Mouse (Mus musculus) retina, embryonic 14.5 days (tissue): Measurements from ENCODE around the gene Usp29.

Experiments
- DNase-seq: peaks from one replicate; pipeline ENCODE4 v3.0.0-alpha.2; 2015; ENCODE audit warnings: low spot score

Gene Usp29

DNA sequence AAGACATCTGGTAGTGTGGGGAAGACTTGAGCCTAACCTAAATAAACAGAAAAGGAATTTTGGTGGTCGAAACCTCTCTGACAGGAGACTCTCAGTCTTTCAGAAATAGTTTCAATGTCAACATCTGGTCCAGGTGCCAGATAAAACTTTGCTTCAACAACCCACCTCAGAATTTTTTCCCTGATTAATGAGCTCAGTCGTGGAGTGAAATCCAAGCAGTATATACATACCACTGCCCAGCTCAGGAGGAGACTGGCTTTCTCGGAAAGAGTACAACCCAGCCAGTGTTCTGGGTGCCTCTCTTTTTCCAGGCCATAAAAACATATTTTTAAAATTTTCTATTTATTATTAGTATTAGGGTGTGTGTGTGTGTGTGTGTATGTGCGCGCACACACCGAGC lies 89.9 kb downstream of the Usp29 start:
- no peak for DNase-seq

DNA sequence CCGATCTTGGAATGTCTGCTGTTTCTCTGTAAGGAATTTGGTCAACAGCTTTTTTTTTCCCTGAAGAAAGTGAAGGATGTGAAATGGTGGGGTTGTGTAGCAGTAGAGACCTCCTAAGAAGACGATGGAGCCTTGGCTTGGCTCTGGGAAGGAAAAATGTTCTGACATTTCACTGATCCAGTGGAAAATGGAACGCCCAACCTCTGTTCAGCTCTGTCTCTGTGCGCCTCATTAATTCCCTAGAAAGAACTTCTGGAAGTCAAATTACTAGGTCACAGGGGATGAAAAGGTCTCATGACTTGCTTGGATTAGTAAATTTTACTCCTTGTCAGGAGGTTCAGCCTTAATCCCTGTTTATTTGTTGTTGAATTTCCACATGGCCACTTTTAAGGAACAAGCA lies 92.3 kb downstream of the Usp29 start:
- DNase-seq = peak; percentile 38

DNA sequence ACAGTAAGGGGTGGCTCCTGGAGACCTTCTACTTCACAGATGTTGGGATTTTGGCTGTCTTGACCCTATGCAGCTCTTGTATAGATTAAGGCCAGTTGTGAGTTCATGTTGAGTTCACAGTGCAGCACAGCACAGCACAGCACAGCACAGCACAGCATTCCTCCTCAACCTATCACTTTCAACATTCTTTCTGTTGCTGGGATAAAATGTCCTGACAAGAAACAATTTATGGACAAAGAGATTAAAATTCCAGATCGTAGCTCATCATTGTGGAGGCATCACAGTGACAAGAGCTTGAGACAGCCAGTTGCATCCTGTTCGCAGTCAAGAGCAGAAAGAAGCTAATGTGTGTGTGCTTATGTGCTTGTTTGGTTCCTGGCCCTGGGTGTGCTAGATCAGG lies 93.3 kb downstream of the Usp29 start:
- no peak for DNase-seq

DNA sequence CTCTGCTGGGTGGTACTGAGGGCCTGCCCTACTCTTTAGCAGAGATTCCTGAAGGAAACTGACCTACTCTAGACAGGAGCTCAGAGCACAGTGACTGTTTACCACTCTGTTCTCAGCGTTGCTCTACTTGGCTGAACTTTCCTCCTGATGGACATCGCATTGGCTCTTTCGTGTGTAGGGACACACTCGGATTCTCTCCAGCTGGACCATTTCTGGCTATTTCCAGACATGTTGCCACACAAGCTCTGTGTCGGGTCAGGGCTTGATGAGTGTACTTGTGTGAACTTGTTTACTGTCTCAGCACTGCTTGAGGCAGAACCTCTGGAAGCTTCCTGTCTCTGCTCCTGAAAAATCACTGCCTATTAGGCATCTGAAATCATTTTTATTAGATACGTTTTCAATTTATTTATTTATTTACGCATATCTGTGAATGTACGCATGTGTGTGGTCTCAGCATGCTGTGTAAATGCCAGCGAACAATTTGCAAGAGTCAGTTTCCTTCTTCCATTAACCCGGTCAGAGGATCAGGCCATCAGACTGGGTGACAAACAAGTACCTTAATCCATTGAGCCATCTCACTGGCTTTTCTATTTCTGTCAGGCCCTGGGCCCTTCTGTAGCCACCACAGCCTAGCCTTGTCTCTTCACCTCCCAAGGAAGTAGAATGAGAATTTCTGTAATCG lies 95.7 kb downstream of the Usp29 start:
- DNase-seq = no peak

DNA sequence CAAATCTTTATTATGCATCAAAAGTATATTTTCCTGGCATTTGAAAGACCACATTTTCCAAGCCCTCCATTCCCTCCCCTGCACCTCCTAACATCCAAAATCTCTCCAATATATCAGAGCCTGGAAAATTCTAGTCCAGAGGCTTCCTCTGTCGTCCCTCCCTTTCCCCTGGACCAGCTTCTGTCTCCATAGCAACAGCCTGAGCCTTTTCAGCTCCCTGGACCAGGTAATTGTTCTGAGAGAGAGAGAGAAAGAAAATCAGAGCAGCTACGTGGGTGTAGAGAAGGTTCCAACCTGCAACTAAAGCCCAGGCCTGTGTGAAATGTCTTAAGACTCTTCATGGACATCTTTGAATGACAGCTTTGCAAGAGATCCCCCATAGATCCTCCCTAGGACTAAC lies 98.8 kb downstream of the Usp29 start:
- DNase-seq = no peak

DNA sequence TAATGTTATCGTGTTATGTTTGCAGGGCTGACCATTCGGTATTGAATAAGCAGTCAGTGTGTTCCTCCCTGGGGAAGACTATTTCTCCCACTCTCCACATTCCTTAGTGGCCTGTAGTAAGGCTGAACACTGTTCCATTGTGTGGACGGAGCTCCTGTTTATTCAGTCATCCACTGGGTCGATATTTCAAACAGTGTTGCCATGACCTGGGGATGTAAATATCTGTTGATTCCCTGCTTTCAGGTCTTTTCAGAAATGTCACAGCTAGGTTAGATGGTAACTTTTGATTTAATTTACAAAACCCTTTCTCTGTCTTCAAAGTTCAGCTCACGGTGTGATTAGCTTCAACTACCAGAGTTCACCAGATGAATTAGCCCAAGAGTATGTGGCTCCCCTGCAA lies 104.6 kb downstream of the Usp29 start:
- no peak for DNase-seq

DNA sequence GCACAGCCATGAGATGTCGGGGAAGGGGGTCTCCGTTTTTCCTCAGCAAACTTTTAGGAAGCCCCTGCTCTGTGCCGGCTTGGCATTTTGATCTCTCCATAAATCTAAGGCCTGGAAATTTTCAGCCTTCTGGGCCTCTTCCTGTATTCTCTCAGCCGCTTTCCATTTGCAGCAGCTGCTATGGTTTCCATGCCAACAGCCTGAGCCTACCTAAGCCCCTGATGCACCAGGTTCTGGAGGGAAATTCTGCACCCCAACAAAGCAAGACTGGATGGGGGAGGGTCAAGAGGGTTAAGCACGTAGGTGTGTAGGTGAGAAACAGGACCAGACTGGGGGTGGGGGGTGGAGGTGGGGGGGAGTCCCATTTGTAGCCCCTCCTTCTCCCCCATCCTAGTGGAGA lies 105.0 kb downstream of the Usp29 start:
- DNase-seq = peak; percentile 24

DNA sequence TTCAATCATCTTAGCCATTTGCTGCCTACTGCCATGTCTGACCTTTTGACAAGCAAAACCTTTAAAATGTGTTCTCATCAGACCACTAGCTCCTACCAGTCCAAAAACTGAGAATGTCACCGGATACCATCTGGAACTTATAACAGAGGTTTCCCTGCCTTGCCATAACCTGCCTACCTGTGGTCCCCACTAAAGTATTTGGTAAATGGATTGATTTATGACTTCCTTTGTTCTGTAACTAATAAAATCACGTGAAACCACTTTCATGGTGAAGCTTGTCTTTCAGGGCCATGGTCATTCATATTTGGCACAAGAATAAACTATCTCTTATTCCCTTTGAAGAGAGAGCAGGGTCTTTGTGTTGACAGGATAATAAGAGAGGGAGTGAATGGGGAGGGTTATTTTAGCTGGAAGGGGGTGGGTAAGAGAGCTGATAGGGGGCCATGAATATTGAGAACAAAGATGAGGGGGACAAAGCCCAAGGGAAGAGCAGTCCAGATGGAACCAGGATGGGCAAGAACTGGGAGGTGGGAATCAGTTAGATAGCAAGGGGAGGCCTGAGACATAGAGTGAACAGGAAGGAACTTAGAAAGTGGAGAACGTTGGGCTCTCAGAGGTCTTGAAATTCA lies 107.0 kb downstream of the Usp29 start:
- DNase-seq = no peak

DNA sequence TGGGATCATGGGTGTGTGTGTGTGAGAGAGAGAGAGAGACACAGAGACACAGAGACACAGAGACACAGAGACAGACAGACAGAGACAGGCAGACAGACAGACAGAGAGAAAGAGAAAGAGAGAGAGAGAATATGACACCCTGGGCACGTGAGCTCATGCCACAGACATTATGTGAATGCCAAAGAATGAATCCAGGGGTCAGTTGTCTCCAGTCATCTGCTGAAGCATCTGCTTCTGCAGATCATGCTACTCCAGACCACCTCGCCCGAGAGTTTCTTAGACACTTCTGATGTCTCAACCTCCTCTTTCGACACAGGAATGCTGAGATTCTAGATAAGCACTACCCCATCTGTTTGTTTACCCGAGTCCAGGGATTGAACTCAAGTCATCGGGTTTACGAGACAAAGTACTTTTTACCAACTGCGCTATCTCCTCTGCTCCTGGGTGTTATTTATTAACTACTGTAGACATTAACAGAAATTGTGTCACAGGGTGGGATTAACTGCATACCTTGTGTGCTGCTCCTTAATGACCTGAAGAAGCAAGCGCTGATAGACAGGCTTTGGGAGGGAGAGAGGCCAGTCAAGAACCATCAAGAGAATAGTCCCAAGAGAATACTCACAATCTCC lies 107.7 kb downstream of the Usp29 start:
- DNase-seq = no peak

DNA sequence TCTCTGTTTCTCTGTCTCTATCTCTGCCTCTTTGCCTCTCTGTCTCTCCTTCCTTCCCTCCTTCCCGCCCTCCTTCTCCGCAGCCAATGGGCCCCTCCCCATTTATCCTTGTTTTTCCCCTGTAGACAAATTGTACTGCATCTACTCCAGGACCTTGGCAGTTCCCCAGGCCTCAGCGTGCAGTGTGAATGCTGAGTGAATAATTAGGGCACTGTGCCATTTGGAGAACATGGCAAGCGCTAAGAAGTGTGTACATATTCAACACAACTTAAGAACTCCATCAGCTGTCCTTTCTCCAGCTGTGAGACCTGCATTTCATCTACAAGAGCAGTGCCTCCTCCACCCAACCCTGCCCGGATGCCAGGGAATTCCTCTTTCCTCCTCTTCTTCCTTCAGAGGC lies 110.5 kb downstream of the Usp29 start:
- no peak for DNase-seq

DNA sequence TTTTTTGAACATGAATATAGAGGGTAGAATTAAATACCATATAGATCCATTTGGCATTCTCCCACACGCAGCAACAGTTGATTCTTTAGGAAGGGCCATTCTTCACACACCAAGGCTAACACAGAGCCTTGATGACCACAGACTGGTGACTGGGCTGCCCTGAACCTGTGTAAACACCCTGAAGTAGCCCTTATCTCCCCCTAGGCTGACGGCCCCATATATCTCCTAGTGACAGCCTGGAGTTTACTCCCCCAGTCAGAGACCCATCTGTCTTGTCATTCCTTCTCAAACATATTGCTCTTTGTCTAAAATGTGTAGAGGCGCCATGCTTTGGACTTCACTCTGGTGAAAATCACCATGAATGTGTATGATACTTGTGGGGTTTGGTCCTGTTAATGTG lies 119.1 kb downstream of the Usp29 start:
- DNase-seq = no peak

DNA sequence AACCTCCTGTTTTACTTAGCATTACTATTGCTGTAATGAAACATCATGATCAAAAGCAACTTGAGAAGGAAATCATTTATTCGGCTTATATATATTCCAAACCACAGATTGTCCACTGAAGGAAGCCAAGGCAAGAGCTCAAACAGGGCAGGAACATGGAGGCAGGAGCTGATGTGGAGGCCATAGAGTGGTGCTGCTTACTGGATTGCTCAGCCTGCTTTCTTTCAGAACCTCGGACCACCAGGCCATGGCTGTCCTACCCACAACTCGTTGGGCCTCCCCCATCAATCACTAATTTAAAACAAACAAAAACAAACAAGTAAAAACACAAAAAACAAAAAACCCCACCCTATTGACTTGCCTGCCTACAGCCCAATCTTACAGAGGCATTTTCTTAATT lies 119.9 kb downstream of the Usp29 start:
- DNase-seq = no peak

DNA sequence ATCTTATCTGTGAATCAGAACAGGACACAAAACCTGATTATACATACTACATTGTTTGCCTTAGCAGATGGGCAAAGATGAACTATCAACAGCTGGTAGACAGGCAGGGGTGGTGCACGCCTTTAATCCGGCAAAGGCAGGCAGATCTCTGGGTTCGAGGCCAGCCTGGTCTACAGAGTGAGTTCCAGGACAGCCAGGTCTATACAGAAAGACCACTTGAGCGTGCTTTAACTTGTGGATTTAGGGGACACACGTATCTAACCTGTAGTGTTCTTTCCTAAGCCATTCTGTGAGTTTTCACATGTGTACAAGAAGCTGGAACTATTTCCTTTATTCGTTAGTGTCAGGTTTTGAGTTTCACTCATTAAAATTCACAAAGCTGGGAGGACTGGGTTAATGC lies 120.9 kb downstream of the Usp29 start:
- DNase-seq = no peak

DNA sequence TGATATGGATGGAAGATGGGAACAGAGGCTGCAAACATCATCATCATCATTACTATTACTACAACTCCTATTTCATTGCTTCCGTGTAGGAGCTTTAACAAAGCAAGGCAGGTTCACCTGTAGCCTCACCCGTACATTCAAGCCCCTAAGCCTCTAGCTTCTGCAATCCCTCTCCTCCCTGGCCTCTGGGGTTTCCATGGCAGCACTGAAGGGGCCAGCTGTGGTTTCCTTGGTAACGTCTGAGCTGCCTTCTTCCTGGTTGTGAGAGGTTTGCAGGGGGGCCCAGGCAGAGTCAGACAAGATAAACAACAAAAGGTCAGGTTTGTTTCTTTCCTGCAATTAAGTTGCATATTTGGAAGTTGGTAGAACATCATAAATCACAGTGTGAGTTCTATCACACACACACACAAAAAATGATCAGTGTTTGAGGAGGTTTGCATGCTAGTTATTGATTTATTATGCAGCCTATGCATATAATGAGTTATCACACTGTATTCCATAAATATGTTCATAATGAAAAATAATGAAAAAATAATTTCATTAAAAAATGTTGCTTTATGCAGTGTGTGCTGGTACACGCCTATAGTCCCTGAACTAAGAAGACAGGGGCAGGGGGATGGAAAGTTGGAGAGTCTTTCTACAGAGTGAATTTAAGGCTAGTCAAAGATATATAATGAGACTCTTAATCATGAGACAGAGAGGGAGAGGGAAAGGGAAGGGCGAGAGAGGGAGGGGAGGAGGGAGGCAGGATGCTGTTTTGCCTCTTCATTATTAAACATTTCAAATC lies 121.5 kb downstream of the Usp29 start:
- DNase-seq = peak; percentile 66

DNA sequence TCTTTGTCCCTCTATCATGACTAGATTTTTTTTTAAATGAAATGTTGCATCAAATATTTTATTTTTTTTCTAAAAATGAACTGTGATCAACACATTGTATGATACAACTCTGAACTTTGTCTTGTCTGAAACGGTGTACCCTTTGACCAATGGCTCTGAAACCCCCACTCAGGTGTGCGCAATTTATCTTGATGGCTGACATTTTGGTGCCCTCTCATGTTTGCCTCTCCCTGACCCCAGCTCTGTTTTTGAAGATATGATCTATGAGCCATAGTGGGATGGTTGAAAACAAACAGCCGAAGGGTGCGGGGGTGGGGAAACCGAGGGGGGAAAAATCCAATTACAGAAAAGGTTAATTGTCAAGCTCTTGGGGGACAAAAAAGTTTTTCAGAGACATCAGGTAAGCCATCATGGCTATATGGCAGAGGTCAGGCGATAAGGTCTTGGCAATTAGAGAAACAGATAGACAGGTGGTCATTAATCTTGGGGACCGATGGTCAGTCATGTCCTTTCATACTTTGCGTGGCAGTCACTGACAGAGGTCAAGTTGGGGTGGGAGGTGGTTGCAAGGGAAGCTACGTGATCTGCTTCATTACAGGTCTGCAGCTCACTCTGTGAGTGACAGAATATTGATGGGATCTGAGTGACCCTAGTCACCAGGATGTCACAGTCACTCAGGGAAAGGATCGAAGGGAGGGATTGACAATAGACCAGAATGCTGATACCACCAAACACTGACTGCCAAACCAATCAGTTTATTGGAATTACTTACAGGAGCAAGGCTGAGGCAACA lies 125.4 kb downstream of the Usp29 start:
- no peak for DNase-seq

DNA sequence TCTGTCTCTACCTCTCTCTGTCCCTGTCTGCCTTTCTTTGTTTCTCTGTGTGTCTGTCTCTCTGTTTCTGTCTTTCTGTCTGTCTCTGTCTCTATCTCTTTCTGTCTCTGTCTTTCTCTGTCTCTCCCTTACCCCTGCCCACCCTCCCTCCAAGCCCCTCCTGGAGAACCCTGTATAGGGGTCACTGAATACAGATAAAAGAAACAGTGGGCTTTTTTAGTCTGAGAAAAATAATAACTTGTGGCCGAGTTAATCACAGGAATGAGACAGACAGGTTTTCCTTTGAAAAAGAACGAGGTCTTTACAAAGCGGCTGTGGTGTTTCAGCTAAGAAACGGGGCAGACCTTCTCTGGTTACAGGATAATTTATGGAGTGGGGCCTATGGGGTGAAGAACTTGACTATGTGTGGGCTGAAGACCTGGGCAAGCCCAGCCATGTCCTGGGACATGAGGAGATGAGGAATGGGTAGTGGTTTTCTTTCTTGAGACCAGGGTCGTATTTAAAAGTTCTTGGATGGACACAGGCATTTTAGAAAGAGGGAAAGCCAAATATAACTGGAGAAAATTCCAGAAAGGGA lies 128.4 kb downstream of the Usp29 start:
- DNase-seq = no peak

DNA sequence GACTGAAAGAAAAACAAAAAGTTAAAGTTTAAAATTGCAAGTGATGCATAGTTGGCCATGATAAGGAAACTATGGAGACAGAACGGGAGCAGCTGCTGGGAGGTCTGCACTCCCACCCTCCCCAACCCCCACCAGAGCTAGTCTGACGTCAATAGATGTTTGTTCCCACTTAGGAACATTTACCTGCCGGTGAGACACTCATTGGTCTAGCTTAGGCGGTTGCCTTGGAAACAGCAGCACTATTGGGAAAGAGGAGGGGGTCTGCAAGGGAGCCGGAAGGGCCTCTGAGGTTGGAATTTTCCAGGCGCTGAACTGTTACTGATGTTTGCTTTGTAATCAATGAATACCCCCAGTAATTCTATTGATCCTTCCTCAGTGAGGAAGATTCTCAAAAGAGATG lies 130.3 kb downstream of the Usp29 start:
- DNase-seq = peak; percentile 36

DNA sequence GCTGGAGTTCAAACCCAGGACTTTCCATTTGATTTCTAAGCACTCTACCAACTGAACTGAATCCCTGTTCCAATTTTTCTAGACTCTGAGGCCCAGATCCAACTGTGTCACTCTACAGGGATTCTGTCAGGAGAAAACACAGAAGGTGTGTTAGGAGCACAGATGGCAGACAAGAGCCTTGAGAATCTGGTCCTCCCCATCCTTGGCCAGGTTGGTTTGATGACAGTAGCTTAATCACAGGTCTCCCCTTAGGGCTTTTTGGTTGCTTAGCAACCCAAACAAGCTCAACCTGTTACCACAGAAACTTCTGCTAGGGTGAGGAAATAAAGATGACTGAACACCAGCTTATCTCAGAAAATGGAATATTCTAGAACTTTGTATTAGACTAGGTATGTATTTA lies 136.0 kb downstream of the Usp29 start:
- no peak for DNase-seq

DNA sequence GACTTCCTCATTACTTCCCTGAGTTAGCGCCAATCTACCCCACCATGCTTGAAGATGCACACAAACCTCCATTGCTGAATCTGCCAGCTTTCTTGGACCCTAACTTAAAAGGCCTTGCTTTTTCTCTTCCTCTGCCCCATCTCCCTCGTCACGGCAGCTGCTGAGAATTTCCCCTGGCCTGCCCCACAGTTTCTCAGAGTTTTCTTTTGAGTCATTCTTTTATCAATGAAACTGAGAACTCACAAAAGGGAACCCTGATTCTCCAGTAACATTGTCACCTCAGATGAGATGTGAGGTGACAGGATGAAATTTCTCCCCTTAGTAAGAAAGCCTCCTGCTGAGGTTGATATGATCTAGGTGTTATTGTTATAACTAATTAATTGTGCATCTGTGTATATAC lies 138.5 kb downstream of the Usp29 start:
- no peak for DNase-seq

DNA sequence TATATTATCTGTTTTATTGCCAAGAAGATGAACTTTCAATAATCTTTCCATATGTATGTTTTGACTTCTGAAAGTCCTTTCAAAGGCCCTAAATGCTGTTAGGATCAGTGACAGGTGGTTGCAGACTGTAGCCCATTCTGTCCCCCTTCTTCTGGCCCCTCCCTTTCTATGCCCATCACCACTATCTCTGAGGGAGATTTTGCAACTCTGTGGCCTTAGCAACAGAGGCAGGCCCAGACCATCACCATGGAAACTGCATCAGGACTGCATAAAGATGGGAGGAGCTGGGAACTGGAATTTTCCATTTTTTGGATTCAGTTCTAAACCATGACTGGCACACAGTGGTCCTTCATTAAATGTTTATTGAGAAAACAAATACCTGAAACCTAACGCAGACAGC lies 139.2 kb downstream of the Usp29 start:
- peak; percentile 11 for DNase-seq

DNA sequence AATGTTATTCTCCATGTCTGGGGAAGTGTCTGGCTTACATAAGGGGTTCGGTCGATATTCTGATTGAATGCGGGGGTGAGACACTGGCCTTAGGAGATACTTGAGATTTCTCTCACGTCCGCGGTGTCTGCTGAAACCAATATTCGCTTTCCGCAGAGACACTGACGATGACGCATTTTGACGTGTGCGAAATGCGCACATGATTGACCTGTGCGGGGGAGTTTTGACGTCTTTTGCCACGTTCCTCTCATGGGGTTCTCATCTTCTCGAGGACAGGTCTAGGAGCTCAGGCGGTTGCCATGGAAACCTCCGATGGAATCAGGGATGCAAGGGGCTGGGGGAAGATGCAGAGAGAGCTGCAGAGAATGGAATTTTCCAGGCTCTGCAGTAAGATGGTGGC lies 144.1 kb downstream of the Usp29 start:
- peak; percentile 62 for DNase-seq

DNA sequence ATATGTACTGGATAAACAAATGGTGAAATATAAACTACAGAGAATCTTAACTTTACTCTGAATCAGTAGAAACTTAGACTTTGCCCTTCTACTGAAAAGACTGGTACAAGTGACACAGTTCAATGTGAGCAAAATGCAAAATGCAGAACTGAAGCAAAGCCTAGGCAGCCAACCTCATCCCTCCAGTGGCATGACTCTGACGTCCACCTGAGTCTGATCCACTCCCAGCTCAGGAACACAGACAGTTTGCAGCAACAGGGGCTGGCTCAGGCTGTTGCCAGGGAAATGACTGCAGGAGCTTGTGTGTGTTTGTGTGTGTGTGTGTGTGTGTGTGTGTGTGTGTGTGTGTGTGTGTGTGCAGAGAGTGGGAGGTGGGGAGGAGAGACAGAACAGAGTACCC lies 147.8 kb downstream of the Usp29 start:
- DNase-seq = no peak
